Mouse (Mus musculus): Measurements from ENCODE around the gene Slc35e2.
"Not testable (repeated sequence)": the region's sequence is repeated elsewhere in the genome, so short reads cannot be mapped to it uniquely, and the experiment has no call there.

The Slc35e2 gene

GRCm38 (mm10) chr4:155601091-155601996, at the start of gene Slc35e2:
TSS of gene Slc35e2 (plus strand) at chr4:155601416.
- peak; percentile 95 for DNase-seq

DNA sequence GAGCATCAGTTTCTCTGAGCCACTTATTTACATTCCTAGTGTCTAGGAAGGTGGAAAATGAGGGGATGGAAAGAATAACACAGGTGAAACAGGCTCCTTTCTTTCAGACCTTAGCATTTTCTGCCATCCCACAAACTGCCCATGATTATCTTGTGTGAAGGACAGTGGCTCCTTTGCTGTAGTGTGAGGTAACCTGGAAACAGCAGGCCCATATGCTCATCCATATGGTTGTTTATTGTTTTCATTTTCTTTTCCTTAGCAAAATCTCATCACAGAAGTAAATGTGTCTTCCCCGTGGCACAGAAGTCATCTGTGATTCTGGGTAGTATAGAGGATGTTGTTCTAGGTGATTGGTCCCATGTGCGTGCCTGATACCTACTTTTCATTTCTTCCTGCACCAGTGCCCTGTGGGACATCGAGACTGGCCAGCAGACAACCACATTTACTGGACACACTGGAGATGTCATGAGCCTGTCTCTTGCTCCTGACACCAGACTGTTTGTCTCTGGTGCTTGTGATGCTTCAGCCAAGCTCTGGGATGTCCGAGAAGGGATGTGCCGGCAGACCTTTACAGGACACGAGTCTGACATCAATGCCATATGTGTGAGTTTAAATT, 48.2 kb upstream of the Slc35e2 start:
- DNase-seq = no peak

- no peak for DNase-seq
Measured at GRCm38 (mm10) chr4:155554880-155555279, 46.3 kb upstream of the Slc35e2 start.

GRCm38 (mm10) chr4:155555464-155555863, 45.8 kb upstream of the Slc35e2 start:
- DNase-seq = no peak

DNA sequence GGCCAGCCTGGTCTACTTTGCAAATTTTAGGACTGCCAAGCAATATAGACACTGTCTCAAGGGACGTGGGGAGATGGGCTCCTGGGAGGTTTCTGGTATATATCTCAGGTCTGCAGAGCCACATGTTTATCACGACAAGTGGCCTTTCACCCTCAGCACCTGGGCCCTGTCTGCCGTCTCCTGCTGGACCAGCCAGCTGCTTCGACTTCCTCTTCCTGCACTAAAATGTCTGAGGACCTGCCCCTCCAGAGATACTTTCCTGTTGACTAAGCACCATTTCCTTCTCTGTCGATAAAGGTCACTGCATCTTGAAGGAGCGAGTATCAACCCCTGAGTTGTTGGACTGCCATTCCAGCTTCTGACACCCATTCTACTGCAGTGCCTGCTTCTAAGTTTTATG, 41.8 kb upstream of the Slc35e2 start:
- DNase-seq = no peak

DNA sequence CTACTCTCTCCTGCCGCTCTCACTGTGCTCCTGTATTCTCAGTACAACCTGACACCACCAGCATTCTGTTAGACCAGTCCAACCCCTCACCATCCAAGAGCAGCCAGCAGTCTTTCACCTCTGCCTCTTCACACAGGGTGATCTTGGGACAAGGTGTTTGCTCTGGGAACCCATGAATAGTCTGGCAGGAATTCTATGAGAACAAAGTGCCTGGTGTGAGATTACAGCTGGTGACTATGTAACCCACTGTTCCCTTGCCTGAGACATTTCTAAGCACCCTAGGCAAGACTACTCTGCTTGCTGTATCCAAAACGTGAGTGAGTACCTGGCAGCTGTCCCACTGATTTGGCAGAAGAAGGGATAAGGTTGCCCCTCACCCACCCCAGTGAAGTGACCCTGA, 40.3 kb upstream of the Slc35e2 start:
- no peak for DNase-seq

DNA sequence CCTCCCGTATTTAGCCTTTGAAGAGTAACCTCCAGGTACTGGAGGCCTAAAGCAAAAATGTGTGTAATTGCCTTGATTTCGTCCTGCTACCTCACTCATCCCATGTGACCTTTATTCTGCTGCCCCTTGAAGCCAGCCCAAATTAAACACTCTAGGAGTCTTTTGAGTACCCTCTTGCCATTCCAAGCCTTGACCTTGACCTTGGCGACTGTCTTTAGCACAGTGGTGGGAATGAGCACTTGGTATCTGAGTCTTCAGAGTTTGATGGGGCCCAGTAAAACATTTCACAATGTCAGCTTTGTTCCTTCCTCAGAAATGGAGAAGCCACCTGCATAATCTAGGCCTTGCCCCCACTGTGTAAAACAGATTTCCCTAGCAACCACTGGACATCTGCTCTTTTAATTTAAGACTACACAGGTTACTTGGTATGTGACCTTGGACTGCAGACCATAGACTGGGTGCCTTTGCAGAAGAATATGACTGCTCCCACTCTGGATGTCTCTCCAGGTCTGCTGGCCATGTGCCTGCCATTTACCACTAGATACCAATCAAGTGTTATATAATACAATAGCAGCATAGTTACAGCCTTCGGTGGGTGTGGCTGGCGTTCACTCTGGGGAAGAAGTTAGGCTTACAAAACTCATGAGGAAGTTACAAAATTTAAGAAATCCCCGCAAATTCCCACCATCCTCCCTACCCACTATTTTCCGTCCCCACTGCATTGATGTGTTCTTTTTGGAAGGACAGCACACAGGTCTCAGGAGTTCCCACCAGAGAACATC, 39.4 kb upstream of the Slc35e2 start, which contains the start of gene Nadk:
Gene Nadk, plus strand, starts transcription at position 718 of the 782 bp plus-strand sequence.
- DNase-seq = no peak

GRCm38 (mm10) chr4:155562725-155563399, 38.4 kb upstream of the Slc35e2 start:
- peak; percentile 52 for DNase-seq

- peak; percentile 99 for DNase-seq
Measured at GRCm38 (mm10) chr4:155563400-155564231, 37.6 kb upstream of the Slc35e2 start.

GRCm38 (mm10) chr4:155564315-155565069, 36.7 kb upstream of the Slc35e2 start:
- peak; percentile 26 for DNase-seq

DNA sequence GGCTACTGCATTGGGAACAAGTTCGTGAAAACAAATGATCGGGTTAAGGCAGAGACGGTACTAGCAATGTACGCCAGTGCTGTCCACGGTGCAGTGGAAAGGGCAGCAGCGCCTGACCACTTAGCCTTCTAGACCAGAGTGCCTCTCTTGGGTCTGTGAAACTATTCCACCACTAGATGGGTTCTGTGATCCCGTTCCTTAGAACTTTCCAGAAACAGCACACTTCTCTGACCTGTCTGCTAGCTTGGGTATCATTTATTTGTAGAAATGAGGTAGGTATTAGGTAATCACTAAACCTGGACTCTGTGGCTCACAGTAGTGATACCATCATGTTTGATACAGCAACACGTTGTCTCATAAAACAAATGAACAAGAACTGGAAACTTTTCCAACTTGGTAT, 34.7 kb upstream of the Slc35e2 start:
- no peak for DNase-seq

- peak; percentile 40 for DNase-seq
Measured at GRCm38 (mm10) chr4:155568170-155568569, 33.0 kb upstream of the Slc35e2 start.

DNA sequence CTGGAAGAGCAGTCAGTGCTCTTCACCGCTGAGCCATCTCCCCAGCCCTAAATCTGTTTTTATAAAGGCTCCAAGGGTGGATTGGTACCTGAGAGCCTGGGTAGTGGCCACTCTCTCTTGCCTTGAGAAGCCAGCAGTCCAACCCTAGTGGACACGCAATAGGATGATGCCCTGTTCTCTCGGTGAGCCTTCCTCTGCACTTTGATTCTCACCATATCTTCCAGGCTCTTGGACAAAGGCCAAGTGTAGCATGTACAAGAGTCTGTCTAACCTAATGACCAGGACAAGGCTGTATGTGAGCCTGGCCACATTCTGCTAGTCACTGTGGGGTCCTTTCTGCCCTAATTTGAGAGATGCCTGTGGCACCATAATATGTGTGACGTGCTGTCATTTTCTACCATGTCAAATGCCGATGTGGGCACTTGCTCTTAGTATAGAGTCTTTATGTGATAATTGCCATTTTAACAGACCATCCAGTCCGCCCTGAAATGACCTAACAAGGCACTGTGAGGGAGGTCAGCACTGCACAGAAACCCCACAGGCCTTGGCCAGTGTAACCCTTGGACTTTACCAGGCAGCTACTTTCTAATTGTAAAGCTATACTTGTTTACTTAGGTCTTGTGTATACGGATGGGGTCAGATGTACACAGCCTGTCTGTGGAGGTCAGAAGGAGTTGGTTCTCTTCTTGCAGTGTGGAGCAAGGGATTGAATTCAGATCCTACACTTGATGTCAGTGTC, 32.4 kb upstream of the Slc35e2 start:
- DNase-seq = no peak

- no peak for DNase-seq
Measured at GRCm38 (mm10) chr4:155569818-155570217, 31.4 kb upstream of the Slc35e2 start.

DNA sequence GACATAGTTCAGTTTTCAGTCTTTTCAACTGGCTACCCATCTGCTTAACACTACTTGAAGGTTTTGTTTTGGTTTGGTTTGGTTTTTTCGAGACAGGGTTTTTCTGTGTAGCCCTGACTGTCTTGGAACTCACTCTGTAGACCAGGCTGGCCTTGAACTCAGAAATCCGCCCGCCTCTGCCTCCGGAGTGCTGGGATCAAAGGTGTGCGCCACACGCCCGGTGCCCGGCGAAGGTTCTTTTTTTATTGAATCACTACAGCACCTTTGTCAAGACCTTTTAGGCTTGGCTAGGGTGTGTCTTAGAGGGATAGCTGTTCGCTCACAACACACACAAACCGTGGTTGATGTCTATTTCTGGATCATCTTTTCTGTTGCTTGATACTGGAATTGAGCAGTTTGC, 30.9 kb upstream of the Slc35e2 start:
- DNase-seq = not testable (repeated sequence)

GRCm38 (mm10) chr4:155571442-155571841, 29.8 kb upstream of the Slc35e2 start:
- DNase-seq = no peak

GRCm38 (mm10) chr4:155573155-155573554, 28.1 kb upstream of the Slc35e2 start:
- no peak for DNase-seq

DNA sequence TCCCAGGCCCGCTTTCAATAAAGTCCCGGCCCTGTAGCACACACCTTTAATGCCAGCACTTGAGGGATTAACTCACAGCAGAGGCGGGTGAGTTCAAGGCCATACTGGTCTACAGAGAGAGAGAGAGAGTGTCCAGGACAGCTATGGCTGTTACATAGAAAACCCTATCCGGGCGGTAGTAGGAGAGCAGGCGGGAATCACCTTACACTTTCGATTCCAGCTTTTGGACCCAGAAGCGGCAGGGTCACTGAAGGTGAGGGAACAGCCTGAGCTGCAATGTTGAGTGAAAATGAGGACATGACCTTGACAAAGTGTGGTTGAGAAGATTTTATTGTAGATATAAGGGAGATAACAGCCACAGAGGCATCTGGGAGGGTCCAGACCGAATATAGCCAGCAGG, 27.3 kb upstream of the Slc35e2 start:
- no peak for DNase-seq

GRCm38 (mm10) chr4:155574931-155575330, 26.3 kb upstream of the Slc35e2 start:
- no peak for DNase-seq

- DNase-seq = no peak
Measured at GRCm38 (mm10) chr4:155575521-155575920, 25.7 kb upstream of the Slc35e2 start.

Data from thymus, postnatal 14 days (tissue).